In genomic region chr12:31706168-31706567, GRCm38 (mm10) we compare ENCODE assay signal across 26 mouse cellular contexts. TPM values are rescaled to one million over a fixed set of nuclear protein-coding genes. Genes with fewer than 3 reads are reported as not detected.
A peak's percentile ranks its signal among the peaks of the same experiment; 100 is the strongest.
DNase-seq lines count a peak whose midpoint lies in the region; ATAC-seq and TF ChIP-seq lines count a peak whose summit lies in the region.
"Had no signal": no experiment of that assay in that cellular context is flagged by ENCODE, and none has a peak within 500 bp of the region (broad histone marks: within the 10 kb centered on the region; RNA-seq: fewer than 3 reads in every experiment).

No protein-coding gene starts in this region.

- H3K4me1 ChIP-seq in lung, postnatal 0 days (ENCODE audit: insufficient read depth, low read depth, low read length), result no peaks in the 10 kb centered on the region
- H3K4me1 ChIP-seq in heart, embryonic 14.5 days (ENCODE audit: control insufficient read depth in 2 of 2, insufficient read depth in 2 of 2, low read length in 2 of 2), result peaks cover 0 to 2% of the 10 kb centered on the region in 2 experiments; a peak in 1 of 4 replicates
- H3K4me1 ChIP-seq: stomach, embryonic 15.5 days had no signal

- no peaks in the 10 kb centered on the region for H3K36me3 ChIP-seq in lung, postnatal 0 days (ENCODE audit: insufficient read depth, low read length)
- H3K36me3 ChIP-seq in heart, embryonic 14.5 days (ENCODE audit: control insufficient read depth, insufficient read depth, low read length), result peaks cover 13% of the 10 kb centered on the region
- H3K36me3 ChIP-seq: embryonic facial prominence, embryonic 13.5 days; limb, embryonic 15.5 days; stomach, embryonic 15.5 days had no signal

- no peak overlapping the region for H3K9ac ChIP-seq in lung, postnatal 0 days (replicated peaks; ENCODE audit: low read depth)
- peak overlapping the region; percentile 12; the same call in 1 of the 2 replicates for H3K9ac ChIP-seq in heart, embryonic 14.5 days (ENCODE audit: low read length)
- H3K9ac ChIP-seq: embryonic facial prominence, embryonic 13.5 days; hindbrain, embryonic 13.5 days; limb, embryonic 15.5 days; neural tube, embryonic 15.5 days; stomach, embryonic 15.5 days had no signal

- no peak for TF ChIP-seq CTCF in lung, postnatal 0 days (IDR thresholded peaks at IDR 0.05)

- no peaks in the 10 kb centered on the region for H3K27me3 ChIP-seq in lung, postnatal 0 days (replicated peaks; ENCODE audit: insufficient read depth, low read length)
- no peaks in the 10 kb centered on the region for H3K27me3 ChIP-seq in heart, embryonic 14.5 days (ENCODE audit: control insufficient read depth, insufficient read depth, low read length)
- H3K27me3 ChIP-seq: embryonic facial prominence, embryonic 13.5 days; hindbrain, embryonic 13.5 days; limb, embryonic 15.5 days; neural tube, embryonic 15.5 days; stomach, embryonic 15.5 days had no signal

- no peaks in the 10 kb centered on the region for H3K9me3 ChIP-seq in lung, postnatal 0 days (ENCODE audit: low read length)
- H3K9me3 ChIP-seq in heart, embryonic 14.5 days (ENCODE audit: control insufficient read depth, low read length), result no peaks in the 10 kb centered on the region
- H3K9me3 ChIP-seq: embryonic facial prominence, embryonic 13.5 days; hindbrain, embryonic 13.5 days; limb, embryonic 15.5 days; neural tube, embryonic 15.5 days; stomach, embryonic 15.5 days had no signal

- no peak overlapping the region for H3K27ac ChIP-seq in lung, postnatal 0 days (ENCODE audit: low read length)
- peak overlapping the region; percentile 79 to 83 for H3K27ac ChIP-seq in heart, embryonic 14.5 days (replicated peaks in 1 of 2; ENCODE audit: control insufficient read depth in 1 of 2, insufficient read depth in 1 of 2, low read depth in 2 of 2, low read length in 2 of 2)
- H3K27ac ChIP-seq: embryonic facial prominence, embryonic 13.5 days; hindbrain, embryonic 13.5 days; layer of hippocampus, adult 2 months; limb, embryonic 15.5 days; neural tube, embryonic 15.5 days; stomach, embryonic 15.5 days had no signal

- peak; percentile 34 to 58 for DNase-seq in cerebellum, postnatal 25 days
- DNase-seq in cerebellum, postnatal 14 days, result no peak
- peak; percentile 15 for DNase-seq in lung, postnatal 0 days (ENCODE audit: low spot score)
- DNase-seq in lung, postnatal 25 days (ENCODE audit: low spot score), result no peak
- no peak for DNase-seq in kidney, adult 11 months
- DNase-seq in left cerebral cortex, postnatal 25 days (ENCODE audit: low spot score in 2 of 2), result no peak
- DNase-seq: adrenal gland, postnatal 25 days; cerebellum, adult 9-10 months; kidney, adult 8-10 months; kidney, postnatal 14 days; lung, postnatal 14 days; right cerebral cortex, postnatal 25 days; thymus, adult 18-20 months; thymus, postnatal 4 days had no signal

- WGBS in lung, postnatal 0 days, result 33% methylated on average over 2 of the region's 2 CpGs
- WGBS in heart, embryonic 14.5 days, result 16% methylated on average over 2 of the region's 2 CpGs

- H3K4me3 ChIP-seq in lung, postnatal 0 days (ENCODE audit: low read depth, low read length), result no peak overlapping the region
- H3K4me3 ChIP-seq in heart, embryonic 14.5 days (ENCODE audit: control insufficient read depth in 1 of 2, insufficient read depth in 1 of 2, low read depth in 1 of 2, low read length in 2 of 2), result no peak overlapping the region
- H3K4me3 ChIP-seq: embryonic facial prominence, embryonic 13.5 days; hindbrain, embryonic 13.5 days; layer of hippocampus, adult 2 months; limb, embryonic 15.5 days; neural tube, embryonic 15.5 days; stomach, embryonic 15.5 days had no signal

- no peak for TF ChIP-seq EP300 in lung, postnatal 0 days (IDR thresholded peaks at IDR 0.05)

- ATAC-seq in lung, postnatal 0 days, result no peak
- ATAC-seq in heart, embryonic 14.5 days (ENCODE audit: insufficient number of reproducible peaks, insufficient read depth, low FRiP score, low read depth), result no peak
- ATAC-seq: inflammation-experienced regulatory T-cells, adult 6 months had no signal

- no peak overlapping the region for H3K4me2 ChIP-seq in lung, postnatal 0 days (replicated peaks; ENCODE audit: low read depth, low read length)
- H3K4me2 ChIP-seq in heart, embryonic 14.5 days (ENCODE audit: low read length), result no peak overlapping the region
- H3K4me2 ChIP-seq: embryonic facial prominence, embryonic 13.5 days; hindbrain, embryonic 13.5 days; limb, embryonic 15.5 days; neural tube, embryonic 15.5 days; stomach, embryonic 15.5 days had no signal

- intact Hi-C loops in left cerebral cortex, postnatal 25 days (cut with DNase I), result loop anchor here (10.0 kb wide), 1 partner anchor 331 kb away; no protein-coding TSS in a partner anchor

RNA-seq across cellular contexts. Expression of gene Gpr22, which starts 7.6 kb away (rescaled TPM):
- 0.08 and 0.24 TPM in 2 replicates for polyA plus RNA-seq in lung, postnatal 0 days (2015; fragmentation: Nextera tagmentation; extraction: Ambion mirVana)
- 12.8 and 15.3 TPM in 2 replicates for polyA plus RNA-seq in heart, embryonic 14.5 days (2014; fragmentation: Nextera tagmentation; extraction: Ambion mirVana)
- total RNA-seq in left cerebral cortex, postnatal 25 days (2021), result 10 to 100 TPM; 53.4 to 53.6 TPM
- total RNA-seq: gastrocnemius, adult 18-20 months; megakaryocyte-erythroid progenitor cell, adult 5-6 weeks had no signal
- polyA plus RNA-seq: gonadal fat pad, adult 2 months; spleen, adult 2 months had no signal

RNA-seq across cellular contexts. Expression of gene Cog5, which starts 51.5 kb away (rescaled TPM):
- polyA plus RNA-seq in lung, postnatal 0 days (2015; fragmentation: Nextera tagmentation; extraction: Ambion mirVana), result 17.0 and 21.9 TPM in 2 replicates
- 38.0 and 39.2 TPM in 2 replicates for polyA plus RNA-seq in heart, embryonic 14.5 days (2014; fragmentation: Nextera tagmentation; extraction: Ambion mirVana)
- 10 to 100 TPM; 37.4 to 43.5 TPM for total RNA-seq in left cerebral cortex, postnatal 25 days (2021)

RNA-seq across cellular contexts. Expression of gene Dus4l, which starts 51.5 kb away (rescaled TPM):
- 7.4 and 8.9 TPM in 2 replicates for polyA plus RNA-seq in lung, postnatal 0 days (2015; fragmentation: Nextera tagmentation; extraction: Ambion mirVana)
- polyA plus RNA-seq in heart, embryonic 14.5 days (2014; fragmentation: Nextera tagmentation; extraction: Ambion mirVana), result 6.8 and 8.2 TPM in 2 replicates
- total RNA-seq in left cerebral cortex, postnatal 25 days (2021), result 1 to 10 TPM; 8.7 to 8.9 TPM

Comparison
In these comparisons a context has a peak if more than half of its experiments do, and no peak if none do; other contexts are left out.
1. DNase-seq: peak in cerebellum, postnatal 25 days (2 of 2) and lung, postnatal 0 days (single experiment); none in cerebellum, postnatal 14 days (0 of 2), lung, postnatal 25 days (single experiment), kidney, adult 11 months (single experiment) and left cerebral cortex, postnatal 25 days (0 of 2).
2. RNA of gene Gpr22, which starts 7.6 kb away (polyA plus RNA-seq): 12.8 to 15.3 TPM in heart, embryonic 14.5 days; 0.08 to 0.24 TPM in lung, postnatal 0 days; every median in the first group is over 10 times any median in the second.